Mouse (Mus musculus) spleen, postnatal 0 days (tissue): ENCODE data around the gene Vmn1r69. TPM values are rescaled to one million over a fixed set of nuclear protein-coding genes. Genes with fewer than 3 reads are reported as not detected.

Experiments
- polyA plus RNA-seq: library from polyadenylated mRNA; unstranded; fragments of >200 nt; fragmentation: Nextera tagmentation; extraction: Ambion mirVana; gene quantifications from 2 replicates; pipeline ENCODE4 v1.2.1, GENCODE M21; 2015

Gene Vmn1r69
- polyA plus RNA-seq, result not detected in 2 replicates

GRCm38 (mm10) chr7:10613559-10613958 lies at the start of gene Vmn1r69:
Gene Vmn1r69, minus strand, starts transcription at chr7:10613659.

GRCm38 (mm10) chr7:10631232-10631631 lies 17.8 kb upstream of the Vmn1r69 start, which contains the start of gene Vmn1r70:
Gene Vmn1r70, plus strand, starts transcription at chr7:10631532.

GRCm38 (mm10) chr7:10558385-10558784 lies 55.1 kb downstream of the Vmn1r69 start, which contains the start of gene Vmn1r68:
Gene Vmn1r68, minus strand, starts transcription at chr7:10558485.

Other genes with a start within 250 kb of the Vmn1r69 start
- gene Vmn1r67, start 170.3 kb downstream of the Vmn1r69 start, polyA plus RNA-seq, result not detected in 2 replicates
- 1.8 and 1.9 TPM in 2 replicates for gene Zik1, start 118.3 kb downstream of the Vmn1r69 start, polyA plus RNA-seq
- not detected in 2 replicates for gene Vmn1r68, start 55.2 kb downstream of the Vmn1r69 start, polyA plus RNA-seq
- gene Vmn1r70, start 17.9 kb upstream of the Vmn1r69 start, polyA plus RNA-seq, result not detected in 2 replicates
- gene Nlrp4b, start 74.1 kb upstream of the Vmn1r69 start, polyA plus RNA-seq, result not detected in 2 replicates
- gene Vmn1r71, start 140.7 kb upstream of the Vmn1r69 start, polyA plus RNA-seq, result not detected in 2 replicates